Mouse (Mus musculus) limb, embryonic 15.5 days (tissue): ENCODE data around the gene Slc6a19. TPM values are rescaled to one million over a fixed set of nuclear protein-coding genes. Genes with fewer than 3 reads are reported as not detected.
"Not testable (repeated sequence)": the region's sequence is repeated elsewhere in the genome, so short reads cannot be mapped to it uniquely, and the experiment has no call there.

Source experiments
- ATAC-seq: fragments of 200-750 bp; cut with Nextera tagmentation; 2 replicates; pipeline ENCODE4 v1.8.0; 2017; ENCODE audit warnings: low read depth, moderate TSS enrichment; ENCODE audit not compliant: insufficient number of reproducible peaks, low FRiP score, low TSS enrichment
- H3K27ac ChIP-seq: fragments of 300-500 bp; sonication (generic); 2 replicates; pipeline ENCODE4 v1.5.1; 2015; ENCODE audit warnings: moderate library complexity, mild to moderate bottlenecking, inconsistent platforms
- H3K27me3 ChIP-seq: fragments of 300-500 bp; sonication (generic); 2 replicates; pipeline ENCODE4 v1.6.1; 2015; ENCODE audit warnings: inconsistent platforms
- H3K36me3 ChIP-seq: fragments of 300-500 bp; sonication (generic); 2 replicates; pipeline ENCODE4 v1.6.1; 2015; ENCODE audit warnings: inconsistent platforms
- H3K4me1 ChIP-seq: fragments of 300-500 bp; sonication (generic); 2 replicates; pipeline ENCODE4 v1.6.1; 2015; ENCODE audit warnings: inconsistent platforms
- H3K4me2 ChIP-seq: fragments of 300-500 bp; sonication (generic); 2 replicates; pipeline ENCODE4 v1.6.1; 2015; ENCODE audit warnings: mild to moderate bottlenecking, inconsistent platforms
- H3K4me3 ChIP-seq: fragments of 300-500 bp; sonication (generic); 2 replicates; pipeline ENCODE4 v1.5.1; 2015; ENCODE audit warnings: mild to moderate bottlenecking, inconsistent platforms
- H3K9ac ChIP-seq: fragments of 300-500 bp; sonication (generic); 2 replicates; pipeline ENCODE4 v1.6.1; 2015; ENCODE audit warnings: inconsistent platforms
- H3K9me3 ChIP-seq: fragments of 300-500 bp; sonication (generic); 2 replicates; pipeline ENCODE4 v1.6.1; 2016; ENCODE audit warnings: inconsistent platforms
- WGBS: fragments of 180-500 bp; shearing (Covaris S2); methylation state at CpG from one replicate; pipeline ENCODE4 v1.1.7; 2015; 5-methylcytosine and 5-hydroxymethylcytosine counted together
- polyA plus RNA-seq: library from polyadenylated mRNA; unstranded; fragments of >200 nt; fragmentation: Nextera tagmentation; extraction: Ambion mirVana; gene quantifications from 2 replicates; pipeline ENCODE4 v1.2.1, GENCODE M21; 2015

Gene Slc6a19
- 1.5 and 1.6 TPM in 2 replicates for polyA plus RNA-seq

- WGBS, result 87% methylated on average over 7 of the region's 7 CpGs
- no peak for ATAC-seq
- no peak within 1 kb of the TSS for H3K27ac ChIP-seq
These were observed at the start of gene Slc6a19 for GRCm38 (mm10) chr13:73704694-73705325. Gene Slc6a19 (minus strand): TSS chr13:73704865.

GRCm38 (mm10) chr13:73751284-73751683, 46.6 kb upstream of the Slc6a19 start:
- H3K27me3 ChIP-seq, result 0 out of 2 replicates have a peak, but pooled peaks cover 4% of the 10 kb centered on the region
- H3K27ac ChIP-seq, result no peak overlapping the region
- no peaks in the 10 kb centered on the region for H3K9me3 ChIP-seq
- H3K36me3 ChIP-seq, result no peaks in the 10 kb centered on the region
- no peak overlapping the region for H3K9ac ChIP-seq
- 90% methylated on average over 3 of the region's 3 CpGs for WGBS
- H3K4me2 ChIP-seq, result no peak overlapping the region
- H3K4me1 ChIP-seq, result peaks cover 8% of the 10 kb centered on the region; the same call in 1 of the 2 replicates
- no peak for ATAC-seq
- no peak overlapping the region for H3K4me3 ChIP-seq

More at GRCm38 (mm10) chr13:73704694-73705325, at the start of gene Slc6a19:
- H3K27me3 ChIP-seq, result no peaks in the 10 kb centered on the region
- no peaks in the 10 kb centered on the region for H3K36me3 ChIP-seq
- no peak within 1 kb of the TSS for H3K9ac ChIP-seq
- H3K4me2 ChIP-seq, result no peak within 1 kb of the TSS
- H3K4me1 ChIP-seq, result no peaks in the 10 kb centered on the region
- H3K9me3 ChIP-seq, result no peaks in the 10 kb centered on the region
- no peak within 1 kb of the TSS for H3K4me3 ChIP-seq

- Histone ChIP-seq H3K4me2 (no peak overlapping the region), H3K4me3 (no peak overlapping the region), H3K9ac (no peak overlapping the region), H3K27me3 (0 out of 2 replicates have a peak, but pooled peaks cover 4% of the 10 kb centered on the region), H3K9me3 (no peaks in the 10 kb centered on the region), H3K4me1 (peaks cover 8% of the 10 kb centered on the region; the same call in 1 of the 2 replicates), H3K27ac (no peak overlapping the region), H3K36me3 (no peaks in the 10 kb centered on the region)
- no peak for ATAC-seq
- 49% methylated on average over 6 of the region's 6 CpGs for WGBS
These were observed 45.8 kb upstream of the Slc6a19 start for GRCm38 (mm10) chr13:73750435-73750834.

GRCm38 (mm10) chr13:73748663-73749440, 44.2 kb upstream of the Slc6a19 start:
- Histone ChIP-seq H3K9me3 (no peaks in the 10 kb centered on the region), H3K4me3 (no peak overlapping the region), H3K9ac (no peak overlapping the region), H3K27me3 (0 out of 2 replicates have a peak, but pooled peaks cover 4% of the 10 kb centered on the region), H3K4me2 (no peak overlapping the region), H3K36me3 (no peaks in the 10 kb centered on the region), H3K4me1 (peaks cover 8% of the 10 kb centered on the region; the same call in 1 of the 2 replicates), H3K27ac (no peak overlapping the region)
- 46% methylated on average over 15 of the region's 15 CpGs for WGBS
- no peak for ATAC-seq

- Histone ChIP-seq H3K27me3 (no peaks in the 10 kb centered on the region), H3K4me1 (no peaks in the 10 kb centered on the region), H3K4me2 (no peak overlapping the region), H3K27ac (no peak overlapping the region), H3K9ac (no peak overlapping the region), H3K9me3 (no peaks in the 10 kb centered on the region), H3K4me3 (no peak overlapping the region), H3K36me3 (no peaks in the 10 kb centered on the region)
- no peak for ATAC-seq
- 68% methylated on average over 3 of the region's 3 CpGs for WGBS
These were observed 39.0 kb upstream of the Slc6a19 start for GRCm38 (mm10) chr13:73743662-73744061.

- no peak for ATAC-seq
- H3K4me1 ChIP-seq, result no peaks in the 10 kb centered on the region
- 29% methylated on average over 4 of the region's 4 CpGs for WGBS
These were observed 38.3 kb upstream of the Slc6a19 start for GRCm38 (mm10) chr13:73742944-73743343.

GRCm38 (mm10) chr13:73740399-73740944, 35.8 kb upstream of the Slc6a19 start:
- not testable (repeated sequence) for H3K9ac ChIP-seq, H3K4me1 ChIP-seq, H3K36me3 ChIP-seq, ATAC-seq, H3K27me3 ChIP-seq, H3K4me3 ChIP-seq, H3K27ac ChIP-seq, H3K4me2 ChIP-seq, H3K9me3 ChIP-seq
- WGBS, result 28% methylated on average over 2 of the region's 2 CpGs

More at GRCm38 (mm10) chr13:73742944-73743343, 38.3 kb upstream of the Slc6a19 start:
- no peak overlapping the region for H3K4me2 ChIP-seq
- H3K27ac ChIP-seq, result no peak overlapping the region
- no peak overlapping the region for H3K9ac ChIP-seq
- no peaks in the 10 kb centered on the region for H3K27me3 ChIP-seq
- no peaks in the 10 kb centered on the region for H3K9me3 ChIP-seq
- H3K4me3 ChIP-seq, result no peak overlapping the region
- no peaks in the 10 kb centered on the region for H3K36me3 ChIP-seq

GRCm38 (mm10) chr13:73736943-73737342, 32.3 kb upstream of the Slc6a19 start:
- H3K36me3 ChIP-seq, result no peaks in the 10 kb centered on the region
- H3K4me1 ChIP-seq, result peaks cover 13% of the 10 kb centered on the region
- peaks cover 6% of the 10 kb centered on the region; the same call in 1 of the 2 replicates for H3K27me3 ChIP-seq
- no peak overlapping the region for H3K4me2 ChIP-seq
- no peak overlapping the region for H3K27ac ChIP-seq
- WGBS, result 74% methylated on average over 3 of the region's 3 CpGs
- H3K9me3 ChIP-seq, result no peaks in the 10 kb centered on the region
- no peak for ATAC-seq
- H3K4me3 ChIP-seq, result no peak overlapping the region
- H3K9ac ChIP-seq, result no peak overlapping the region

GRCm38 (mm10) chr13:73735928-73736327, 31.3 kb upstream of the Slc6a19 start:
- Histone ChIP-seq H3K4me3 (no peak overlapping the region), H3K27me3 (peaks cover 6% of the 10 kb centered on the region; the same call in 1 of the 2 replicates), H3K4me1 (peaks cover 13% of the 10 kb centered on the region), H3K4me2 (no peak overlapping the region), H3K9ac (no peak overlapping the region), H3K27ac (no peak overlapping the region), H3K9me3 (no peaks in the 10 kb centered on the region), H3K36me3 (no peaks in the 10 kb centered on the region)
- no peak for ATAC-seq
- WGBS, result 70% methylated on average over 2 of the region's 2 CpGs

- H3K36me3 ChIP-seq, result no peaks in the 10 kb centered on the region
- no peak overlapping the region for H3K4me2 ChIP-seq
- 51% methylated on average over 8 of the region's 8 CpGs for WGBS
- H3K4me1 ChIP-seq, result peaks cover 13% of the 10 kb centered on the region
- H3K9ac ChIP-seq, result no peak overlapping the region
- no peak overlapping the region for H3K27ac ChIP-seq
- no peak for ATAC-seq
- no peaks in the 10 kb centered on the region for H3K9me3 ChIP-seq
- H3K27me3 ChIP-seq, result peaks cover 6% of the 10 kb centered on the region; the same call in 1 of the 2 replicates
- no peak overlapping the region for H3K4me3 ChIP-seq
These were observed 30.6 kb upstream of the Slc6a19 start for GRCm38 (mm10) chr13:73735270-73735669.

GRCm38 (mm10) chr13:73734379-73734778, 29.7 kb upstream of the Slc6a19 start:
- Histone ChIP-seq H3K4me3 (no peak overlapping the region), H3K27ac (no peak overlapping the region), H3K36me3 (no peaks in the 10 kb centered on the region), H3K9me3 (no peaks in the 10 kb centered on the region), H3K27me3 (peaks cover 6% of the 10 kb centered on the region; the same call in 1 of the 2 replicates), H3K4me2 (no peak overlapping the region), H3K4me1 (peaks cover 13% of the 10 kb centered on the region), H3K9ac (no peak overlapping the region)
- WGBS, result 85% methylated on average over 1 of the region's 1 CpGs
- no peak for ATAC-seq
